Mouse (Mus musculus) C2C12 (cell line): Measurements from ENCODE around the gene Tubg2. TPM values are rescaled to one million over a fixed set of nuclear protein-coding genes. Genes with fewer than 3 reads are reported as not detected.

ENCODE experiments used
- H3K27me3 ChIP-seq: one replicate; pipeline ENCODE4 v1.6.1; 2011; ENCODE audit not compliant: control insufficient read depth, insufficient read depth, insufficient read length
- H3K36me3 ChIP-seq: one replicate; pipeline ENCODE4 v1.6.1; 2011; ENCODE audit not compliant: control insufficient read depth, insufficient read depth
- H3K4me3 ChIP-seq: one replicate; pipeline ENCODE4 v1.5.1; 2011; ENCODE audit warnings: mild to moderate bottlenecking, control low read depth; ENCODE audit not compliant: poor library complexity, insufficient read depth, severe bottlenecking
- H3K79me2 ChIP-seq: one replicate; pipeline ENCODE4 v1.6.1; 2011; ENCODE audit not compliant: control insufficient read depth, insufficient read depth
- H3K79me3 ChIP-seq: one replicate; pipeline ENCODE4 v1.6.1; 2011; ENCODE audit warnings: low read depth, control low read depth
- H3ac ChIP-seq: one replicate; pipeline ENCODE3; 2011; ENCODE audit warnings: low read depth; ENCODE audit not compliant: control insufficient read depth, insufficient read length
- CEBPB ChIP-seq: IDR thresholded peaks from one replicate; pipeline ENCODE4 v1.6.1; 2011; ENCODE audit warnings: low read depth, mild to moderate bottlenecking, control low read depth, moderate library complexity
- CTCF ChIP-seq: IDR thresholded peaks from one replicate; pipeline ENCODE4 v1.5.1; 2011; ENCODE audit not compliant: control insufficient read depth, insufficient read depth, insufficient read length
- FOSL1 ChIP-seq: IDR thresholded peaks from one replicate; pipeline ENCODE4 v1.8.0; 2011; ENCODE audit warnings: mild to moderate bottlenecking, low read length; ENCODE audit not compliant: poor library complexity, insufficient read depth, severe bottlenecking
- MAX ChIP-seq: IDR thresholded peaks from one replicate; pipeline ENCODE4 v1.6.1; 2011; ENCODE audit warnings: mild to moderate bottlenecking, control low read depth
- MYOD1 ChIP-seq: IDR thresholded peaks from one replicate; pipeline ENCODE4 v1.6.1; 2011; ENCODE audit warnings: low read depth; ENCODE audit not compliant: control insufficient read depth, insufficient read length
- MYOG ChIP-seq: IDR thresholded peaks from one replicate; pipeline ENCODE4 v1.6.1; 2011; ENCODE audit not compliant: control insufficient read depth, insufficient read length; ENCODE audit errors: extremely low read depth
- USF1 ChIP-seq: IDR thresholded peaks from one replicate; pipeline ENCODE4 v1.6.1; 2011; ENCODE audit warnings: low read depth, mild to moderate bottlenecking, control low read depth, moderate library complexity
- polyA plus RNA-seq: library from polyadenylated mRNA; unstranded; fragments of >200 nt; fragmentation: generic; extraction: Trizol; gene quantifications from one replicate; pipeline ENCODE4 v1.2.1, GENCODE M21; 2012; ENCODE audit warnings: missing spikeins

Tubg2 gene
- polyA plus RNA-seq, 1 experiment = 0.13 TPM

GRCm38 (mm10) chr11:101141088-101141487 lies 14.6 kb upstream of the Tubg2 start:
- H3K4me3 ChIP-seq = no peak overlapping the region
- H3ac ChIP-seq = no peak overlapping the region
- no peaks in the 10 kb centered on the region for H3K79me3 ChIP-seq
- no peaks in the 10 kb centered on the region for H3K27me3 ChIP-seq
- no peak for TF ChIP-seq MYOD1
- TF ChIP-seq USF1 = no peak
- TF ChIP-seq MYOG = no peak
- TF ChIP-seq MAX = no peak
- no peak for TF ChIP-seq CEBPB
- no peaks in the 10 kb centered on the region for H3K36me3 ChIP-seq
- H3K79me2 ChIP-seq = no peaks in the 10 kb centered on the region

GRCm38 (mm10) chr11:101142215-101142967 lies 13.3 kb upstream of the Tubg2 start:
- Histone ChIP-seq H3K79me2 (no peaks in the 10 kb centered on the region), H3ac (no peak overlapping the region), H3K4me3 (no peak overlapping the region), H3K36me3 (no peaks in the 10 kb centered on the region), H3K79me3 (no peaks in the 10 kb centered on the region), H3K27me3 (no peaks in the 10 kb centered on the region)
- TF ChIP-seq MAX (no peak), USF1 (no peak), FOSL1 (no peak), CEBPB (no peak), CTCF (no peak), MYOG (no peak), MYOD1 (no peak)

- Histone ChIP-seq H3K4me3 (no peak overlapping the region), H3ac (no peak overlapping the region), H3K36me3 (no peaks in the 10 kb centered on the region), H3K79me3 (no peaks in the 10 kb centered on the region), H3K27me3 (no peaks in the 10 kb centered on the region), H3K79me2 (no peaks in the 10 kb centered on the region)
- TF ChIP-seq MYOG (no peak), CTCF (no peak), FOSL1 (no peak), USF1 (no peak), CEBPB (no peak), MYOD1 (no peak), MAX (no peak)
These were observed 12.1 kb upstream of the Tubg2 start for GRCm38 (mm10) chr11:101143338-101144225.

GRCm38 (mm10) chr11:101146377-101146776 lies 9.3 kb upstream of the Tubg2 start:
- TF ChIP-seq CEBPB (no peak), FOSL1 (no peak), MAX (no peak), USF1 (no peak), CTCF (no peak), MYOG (no peak), MYOD1 (no peak)

GRCm38 (mm10) chr11:101148751-101149150 lies 7.0 kb upstream of the Tubg2 start:
- H3K79me3 ChIP-seq = no peaks in the 10 kb centered on the region
- no peaks in the 10 kb centered on the region for H3K79me2 ChIP-seq
- no peaks in the 10 kb centered on the region for H3K27me3 ChIP-seq
- H3K36me3 ChIP-seq = no peaks in the 10 kb centered on the region
- no peak overlapping the region for H3ac ChIP-seq
- H3K4me3 ChIP-seq = no peak overlapping the region
- no peak for TF ChIP-seq USF1
- no peak for TF ChIP-seq CTCF
- TF ChIP-seq CEBPB = no peak
- TF ChIP-seq MYOG = no peak
- TF ChIP-seq MYOD1 = no peak
- no peak for TF ChIP-seq MAX
- TF ChIP-seq FOSL1 = no peak

More at GRCm38 (mm10) chr11:101146377-101146776, 9.3 kb upstream of the Tubg2 start:
- no peaks in the 10 kb centered on the region for H3K27me3 ChIP-seq
- H3K79me2 ChIP-seq = no peaks in the 10 kb centered on the region
- no peaks in the 10 kb centered on the region for H3K36me3 ChIP-seq
- H3K4me3 ChIP-seq = no peak overlapping the region
- no peaks in the 10 kb centered on the region for H3K79me3 ChIP-seq
- H3ac ChIP-seq = no peak overlapping the region
